Mouse (Mus musculus): Measurements from ENCODE around the gene Myo10. TPM values are rescaled to one million over a fixed set of nuclear protein-coding genes. Genes with fewer than 3 reads are reported as not detected.

Gene Myo10
- polyA plus RNA-seq, 1 experiment, result 20.8 TPM

DNA sequence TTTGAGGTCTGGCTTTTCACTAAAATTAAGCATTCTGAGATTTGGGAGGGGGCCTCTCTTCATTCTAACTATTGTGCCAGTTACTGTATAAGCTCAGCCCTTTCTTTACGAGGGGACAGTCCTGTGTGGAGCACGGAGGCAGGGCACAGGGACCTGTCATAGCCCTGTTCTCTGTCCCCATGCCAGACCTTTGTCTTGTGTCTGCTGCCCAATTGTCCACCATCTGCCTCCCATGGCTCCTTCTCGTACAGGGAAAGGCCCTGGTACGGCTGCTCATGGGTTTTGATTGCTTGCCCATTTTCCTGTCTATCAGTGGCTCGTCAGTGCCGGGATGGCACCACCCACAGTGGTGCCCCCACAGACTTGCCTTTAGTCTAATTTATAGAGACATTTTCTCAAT lies 74.3 kb downstream of the Myo10 start:
- H3K36me3 ChIP-seq (ENCODE audit: control insufficient read depth, insufficient read depth, low read length), result peaks cover 4% of the 10 kb centered on the region; the same call in 1 of the 2 replicates
- no peak overlapping the region for H3K27ac ChIP-seq (ENCODE audit: insufficient read depth, low read depth, low read length)
- 92% methylated on average over 6 of the region's 6 CpGs for WGBS
- TF ChIP-seq POLR2A (IDR thresholded peaks at IDR 0.05; ENCODE audit: low read depth, low read length) (no peak), CTCF (IDR thresholded peaks at IDR 0.05; ENCODE audit: extremely low read depth, insufficient read length, insufficient replicate concordance, low read depth, low read length) (no peak)
- H3K27me3 ChIP-seq (ENCODE audit: control insufficient read depth, insufficient read depth, low read length), result no peaks in the 10 kb centered on the region
- H3K4me3 ChIP-seq (ENCODE audit: low read depth, low read length), result no peak overlapping the region
- peaks cover 4% of the 10 kb centered on the region for H3K4me1 ChIP-seq (ENCODE audit: control insufficient read depth, insufficient read depth, insufficient read length, low read length)

DNA sequence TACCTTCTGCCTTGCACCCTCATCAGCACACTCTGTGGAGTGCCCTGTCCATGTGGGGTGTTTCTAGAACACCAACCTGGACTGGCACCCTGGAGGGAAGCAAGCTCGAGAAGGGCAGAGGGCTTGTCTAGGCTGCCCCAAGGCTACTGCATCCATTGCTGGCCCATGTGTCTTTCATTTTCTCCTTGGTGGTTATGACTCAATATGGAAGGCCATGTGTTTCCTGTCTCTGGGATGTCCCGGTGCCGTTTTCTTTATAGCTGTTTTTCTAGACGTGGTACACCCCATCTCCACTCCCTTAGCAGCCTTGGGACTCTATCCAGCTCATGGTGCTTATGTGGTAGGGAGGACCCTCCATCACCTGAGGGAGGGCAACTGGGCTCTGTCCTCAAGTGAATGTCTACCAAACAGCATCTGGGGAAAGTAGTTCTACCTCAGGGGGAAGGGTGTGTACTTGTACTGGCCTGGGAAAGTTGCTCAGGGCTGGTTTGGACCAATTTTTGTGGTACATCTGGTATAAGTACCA lies 76.8 kb downstream of the Myo10 start:
- TF ChIP-seq POLR2A (IDR thresholded peaks at IDR 0.05; ENCODE audit: low read depth, low read length), result no peak
- no peak for TF ChIP-seq CTCF (IDR thresholded peaks at IDR 0.05; ENCODE audit: extremely low read depth, insufficient read length, insufficient replicate concordance, low read depth, low read length)
- WGBS, result 75% methylated on average over 4 of the region's 4 CpGs
- Histone ChIP-seq H3K27ac (ENCODE audit: insufficient read depth, low read depth, low read length) (no peak overlapping the region), H3K36me3 (ENCODE audit: control insufficient read depth, insufficient read depth, low read length) (peaks cover 12% of the 10 kb centered on the region), H3K27me3 (ENCODE audit: control insufficient read depth, insufficient read depth, low read length) (no peaks in the 10 kb centered on the region), H3K4me3 (ENCODE audit: low read depth, low read length) (no peak overlapping the region), H3K4me1 (ENCODE audit: control insufficient read depth, insufficient read depth, insufficient read length, low read length) (no peaks in the 10 kb centered on the region; the same call in 1 of the 2 replicates)

DNA sequence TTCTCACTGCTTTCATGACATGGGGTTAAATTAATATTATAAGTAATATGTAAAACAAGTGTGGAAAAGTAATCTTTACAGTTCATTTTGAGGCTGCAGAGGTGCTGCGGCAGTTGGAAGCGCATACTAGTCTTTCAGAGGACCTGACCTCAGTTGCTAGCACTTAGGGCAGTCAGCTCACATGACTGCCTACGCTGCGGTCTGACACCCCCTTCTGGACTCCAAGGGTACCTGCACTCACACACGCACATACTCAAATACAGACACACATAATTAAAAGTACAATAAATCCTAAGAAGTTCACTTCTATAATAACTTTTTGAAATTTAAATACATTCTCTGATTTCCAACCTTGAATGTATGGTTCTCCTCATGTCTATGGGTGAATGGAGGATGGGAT lies 80.3 kb downstream of the Myo10 start:
- no peak overlapping the region for H3K27ac ChIP-seq (ENCODE audit: insufficient read depth, low read depth, low read length)
- 99% methylated on average over 5 of the region's 5 CpGs for WGBS
- TF ChIP-seq CTCF (IDR thresholded peaks at IDR 0.05; ENCODE audit: extremely low read depth, insufficient read length, insufficient replicate concordance, low read depth, low read length), result no peak
- no peak for TF ChIP-seq POLR2A (IDR thresholded peaks at IDR 0.05; ENCODE audit: low read depth, low read length)
- peaks cover 5% of the 10 kb centered on the region; the same call in 1 of the 2 replicates for H3K4me1 ChIP-seq (ENCODE audit: control insufficient read depth, insufficient read depth, insufficient read length, low read length)
- peaks cover 18% of the 10 kb centered on the region for H3K36me3 ChIP-seq (ENCODE audit: control insufficient read depth, insufficient read depth, low read length)
- H3K4me3 ChIP-seq (ENCODE audit: low read depth, low read length), result no peak overlapping the region
- no peaks in the 10 kb centered on the region for H3K27me3 ChIP-seq (ENCODE audit: control insufficient read depth, insufficient read depth, low read length)

DNA sequence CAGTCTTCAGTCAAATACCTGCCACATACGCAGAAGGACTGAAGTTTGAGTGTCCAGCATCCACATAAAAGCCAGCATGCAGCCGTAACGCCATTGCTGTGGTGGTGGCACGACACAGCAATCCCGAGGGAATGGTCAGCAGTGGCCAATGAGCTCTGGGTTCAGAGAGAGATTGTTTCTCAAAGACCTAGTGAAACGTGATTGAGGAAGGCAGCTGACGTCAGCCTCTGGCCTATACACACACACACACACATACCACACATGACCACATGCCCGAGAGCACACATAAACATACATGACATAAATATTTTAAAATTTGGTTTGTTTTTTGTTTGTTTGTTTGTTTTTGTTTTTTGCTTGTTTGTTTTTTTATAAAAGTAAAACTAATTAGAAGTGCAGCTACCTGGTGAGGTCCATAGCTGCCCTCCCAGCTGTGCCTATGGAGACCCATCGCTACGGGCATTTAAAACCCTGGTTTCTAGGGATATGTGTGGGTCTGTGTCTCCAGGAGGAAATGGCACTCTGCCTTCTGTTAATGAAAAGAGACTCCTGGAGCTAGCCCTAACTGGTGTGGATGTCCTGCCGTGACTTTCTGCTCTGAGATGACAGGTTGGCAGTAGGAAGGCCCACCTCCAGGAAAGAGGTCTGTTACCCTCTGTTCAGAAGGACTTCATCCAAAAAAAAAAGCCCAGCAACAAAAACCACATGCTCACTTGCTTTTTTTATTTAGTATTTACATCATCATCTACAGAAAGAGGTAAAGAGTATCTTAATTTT lies 82.7 kb downstream of the Myo10 start:
- TF ChIP-seq CTCF (IDR thresholded peaks at IDR 0.05; ENCODE audit: extremely low read depth, insufficient read length, insufficient replicate concordance, low read depth, low read length) (no peak), POLR2A (IDR thresholded peaks at IDR 0.05; ENCODE audit: low read depth, low read length) (no peak)
- H3K4me1 ChIP-seq (ENCODE audit: control insufficient read depth, insufficient read depth, insufficient read length, low read length), result peaks cover 5% of the 10 kb centered on the region; the same call in 1 of the 2 replicates
- WGBS, result 91% methylated on average over 11 of the region's 11 CpGs
- H3K36me3 ChIP-seq (ENCODE audit: control insufficient read depth, insufficient read depth, low read length), result peaks cover 18% of the 10 kb centered on the region
- H3K4me3 ChIP-seq (ENCODE audit: low read depth, low read length), result no peak overlapping the region
- no peak overlapping the region for H3K27ac ChIP-seq (ENCODE audit: insufficient read depth, low read depth, low read length)
- no peaks in the 10 kb centered on the region for H3K27me3 ChIP-seq (ENCODE audit: control insufficient read depth, insufficient read depth, low read length)

DNA sequence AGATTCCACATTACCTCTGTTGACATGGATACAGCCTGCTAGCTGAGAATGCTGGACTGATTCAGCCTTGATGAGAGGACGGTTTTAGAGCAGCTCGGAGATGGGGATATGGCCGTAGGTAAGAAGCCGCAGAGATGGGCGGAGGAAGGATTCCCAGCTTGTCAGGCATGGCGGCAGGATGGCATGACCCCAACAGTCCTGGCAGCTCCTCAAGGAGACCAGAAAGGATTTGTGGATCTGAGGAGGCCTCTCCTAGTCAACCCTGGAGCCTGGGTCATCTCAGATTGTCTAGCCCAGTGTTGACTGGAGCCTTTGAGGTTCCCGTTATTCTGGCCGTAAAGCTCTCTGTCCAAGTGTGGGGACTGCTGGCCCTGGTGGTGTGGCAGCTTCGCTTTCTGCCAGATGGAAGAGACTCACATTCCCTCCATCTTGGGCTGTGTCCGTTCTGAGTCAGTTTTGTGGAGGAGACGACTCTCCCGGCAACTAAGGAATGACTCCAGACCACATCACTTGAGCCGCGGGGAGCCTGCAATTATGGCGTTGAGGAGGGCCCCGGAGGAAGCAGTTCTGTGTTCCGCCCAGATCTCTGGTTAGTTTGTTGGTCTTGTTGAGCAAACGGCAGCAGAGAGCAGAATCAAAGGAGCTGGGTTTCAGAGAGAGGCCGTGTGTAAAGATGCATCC lies 84.7 kb downstream of the Myo10 start:
- Histone ChIP-seq H3K4me1 (ENCODE audit: control insufficient read depth, insufficient read depth, insufficient read length, low read length) (peaks cover 5% of the 10 kb centered on the region; the same call in 1 of the 2 replicates), H3K27me3 (ENCODE audit: control insufficient read depth, insufficient read depth, low read length) (no peaks in the 10 kb centered on the region), H3K4me3 (ENCODE audit: low read depth, low read length) (no peak overlapping the region), H3K27ac (ENCODE audit: insufficient read depth, low read depth, low read length) (no peak overlapping the region), H3K36me3 (ENCODE audit: control insufficient read depth, insufficient read depth, low read length) (peaks cover 15% of the 10 kb centered on the region)
- no peak for TF ChIP-seq CTCF (IDR thresholded peaks at IDR 0.05; ENCODE audit: extremely low read depth, insufficient read length, insufficient replicate concordance, low read depth, low read length)
- TF ChIP-seq POLR2A (IDR thresholded peaks at IDR 0.05; ENCODE audit: low read depth, low read length), result no peak
- 82% methylated on average over 19 of the region's 19 CpGs for WGBS

DNA sequence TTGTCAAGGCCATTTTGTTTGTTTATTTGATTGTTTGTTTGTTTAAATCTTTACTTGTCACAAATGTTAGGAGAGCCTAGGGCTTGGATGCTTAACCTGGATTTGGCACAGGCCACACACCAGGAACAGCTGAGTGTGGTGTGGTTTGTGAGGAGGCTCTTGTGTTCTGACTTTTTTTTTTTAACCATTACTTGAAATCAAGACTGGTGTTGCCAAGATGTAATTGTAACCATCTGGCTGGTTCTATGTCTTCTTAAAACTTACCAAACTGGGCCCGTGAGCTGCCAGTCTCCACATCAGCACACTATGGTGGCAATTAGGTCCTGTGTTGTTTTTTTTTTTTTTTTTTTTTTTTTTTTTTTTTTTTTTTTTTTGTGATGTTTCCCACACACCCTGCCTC lies 85.6 kb downstream of the Myo10 start:
- Histone ChIP-seq H3K27ac (ENCODE audit: insufficient read depth, low read depth, low read length) (no peak overlapping the region), H3K4me1 (ENCODE audit: control insufficient read depth, insufficient read depth, insufficient read length, low read length) (peaks cover 5% of the 10 kb centered on the region; the same call in 1 of the 2 replicates), H3K27me3 (ENCODE audit: control insufficient read depth, insufficient read depth, low read length) (no peaks in the 10 kb centered on the region), H3K4me3 (ENCODE audit: low read depth, low read length) (no peak overlapping the region), H3K36me3 (ENCODE audit: control insufficient read depth, insufficient read depth, low read length) (peaks cover 7% of the 10 kb centered on the region; the same call in 1 of the 2 replicates)
- 83% methylated on average over 1 of the region's 1 CpGs for WGBS
- TF ChIP-seq CTCF (IDR thresholded peaks at IDR 0.05; ENCODE audit: extremely low read depth, insufficient read length, insufficient replicate concordance, low read depth, low read length), result no peak
- no peak for TF ChIP-seq POLR2A (IDR thresholded peaks at IDR 0.05; ENCODE audit: low read depth, low read length)

DNA sequence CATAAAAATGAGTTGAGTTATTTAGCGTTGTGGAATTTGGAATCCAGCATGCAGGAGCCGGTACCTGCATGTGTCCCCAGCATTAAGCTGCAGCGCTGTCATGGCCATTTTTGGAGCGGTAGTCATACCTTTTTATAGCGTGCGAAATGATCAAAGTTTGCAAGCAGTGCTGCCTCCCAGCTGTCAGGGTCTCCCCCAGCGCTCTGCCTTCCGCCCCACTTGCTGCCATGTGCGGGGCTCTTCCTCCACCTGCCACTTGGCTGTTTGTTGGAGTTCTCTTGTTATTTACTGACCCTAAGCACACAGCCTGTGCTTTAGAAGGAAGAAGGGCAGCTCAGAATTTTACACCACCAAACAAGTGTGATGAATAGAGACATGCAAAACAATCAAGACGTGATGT lies 88.6 kb downstream of the Myo10 start:
- no peaks in the 10 kb centered on the region for H3K27me3 ChIP-seq (ENCODE audit: control insufficient read depth, insufficient read depth, low read length)
- WGBS, result 90% methylated on average over 10 of the region's 10 CpGs
- TF ChIP-seq POLR2A (IDR thresholded peaks at IDR 0.05; ENCODE audit: low read depth, low read length) (no peak), CTCF (IDR thresholded peaks at IDR 0.05; ENCODE audit: extremely low read depth, insufficient read length, insufficient replicate concordance, low read depth, low read length) (no peak)

More for the DNA sequence above, 88.6 kb downstream of the Myo10 start:
- Histone ChIP-seq H3K4me3 (ENCODE audit: low read depth, low read length) (no peak overlapping the region), H3K36me3 (ENCODE audit: control insufficient read depth, insufficient read depth, low read length) (peaks cover 7% of the 10 kb centered on the region), H3K4me1 (ENCODE audit: control insufficient read depth, insufficient read depth, insufficient read length, low read length) (peaks cover 7% of the 10 kb centered on the region; the same call in 1 of the 2 replicates), H3K27ac (ENCODE audit: insufficient read depth, low read depth, low read length) (no peak overlapping the region)

Measured in small intestine, adult 2 months (tissue).